Mouse (Mus musculus) liver, embryonic 13.5 days (tissue): ENCODE data around the gene Dusp23. TPM values are rescaled to one million over a fixed set of nuclear protein-coding genes. Genes with fewer than 3 reads are reported as not detected.

Experiments used
- ATAC-seq: fragments of 200-750 bp; cut with Nextera tagmentation; 2 replicates; pipeline ENCODE4 v1.8.0; 2017; ENCODE audit warnings: low read depth, mild to moderate bottlenecking, moderate number of reproducible peaks, moderate library complexity
- DNase-seq: peaks from one replicate; pipeline ENCODE4 v3.0.0; 2022
- H3K27ac ChIP-seq: fragments of 300-500 bp; sonication (generic); 2 replicates; pipeline ENCODE4 v1.5.1; 2015; ENCODE audit warnings: moderate library complexity, mild to moderate bottlenecking, inconsistent platforms
- H3K27me3 ChIP-seq: fragments of 300-500 bp; sonication (generic); 2 replicates; pipeline ENCODE4 v1.6.1; 2015; ENCODE audit warnings: mild to moderate bottlenecking, inconsistent platforms
- H3K36me3 ChIP-seq: fragments of 300-500 bp; sonication (generic); 2 replicates; pipeline ENCODE4 v1.6.1; 2015; ENCODE audit warnings: mild to moderate bottlenecking, inconsistent platforms
- H3K4me1 ChIP-seq: fragments of 300-500 bp; sonication (generic); replicated peaks from 2 replicates; pipeline ENCODE4 v1.6.1; 2015; ENCODE audit warnings: inconsistent platforms
- H3K4me2 ChIP-seq: fragments of 300-500 bp; sonication (generic); 2 replicates; pipeline ENCODE4 v1.6.1; 2015; ENCODE audit warnings: inconsistent platforms, mild to moderate bottlenecking, moderate library complexity
- H3K4me3 ChIP-seq: fragments of 300-500 bp; sonication (generic); replicated peaks from 2 replicates; pipeline ENCODE4 v1.5.1; 2015; ENCODE audit warnings: mild to moderate bottlenecking, inconsistent platforms
- H3K9ac ChIP-seq: fragments of 300-500 bp; sonication (generic); 2 replicates; pipeline ENCODE4 v1.6.1; 2015; ENCODE audit warnings: mild to moderate bottlenecking, inconsistent platforms
- H3K9me3 ChIP-seq: fragments of 300-500 bp; sonication (generic); replicated peaks from 2 replicates; pipeline ENCODE4 v1.6.1; 2016; ENCODE audit warnings: inconsistent platforms
- WGBS: fragments of 180-500 bp; shearing (Covaris S2); methylation state at CpG from one replicate; pipeline ENCODE4 v1.1.7; 2015; ENCODE audit not compliant: insufficient replicate concordance; 5-methylcytosine and 5-hydroxymethylcytosine counted together
- polyA plus RNA-seq: library from polyadenylated mRNA; unstranded; fragments of >200 nt; fragmentation: Nextera tagmentation; extraction: Ambion mirVana; gene quantifications from 2 replicates; pipeline ENCODE4 v1.2.1, GENCODE M21; 2015

Gene Dusp23
- polyA plus RNA-seq, 1 experiment from 2014 or later, result 4.6 TPM

GRCm38 (mm10) chr1:172649396-172649795, 16.6 kb upstream of the Dusp23 start:
- no peak for DNase-seq
- Histone ChIP-seq H3K4me3 (no peak overlapping the region), H3K36me3 (no peaks in the 10 kb centered on the region)

GRCm38 (mm10) chr1:172647236-172647635, 14.5 kb upstream of the Dusp23 start:
- Histone ChIP-seq H3K4me3 (no peak overlapping the region), H3K4me1 (no peaks in the 10 kb centered on the region), H3K4me2 (no peak overlapping the region), H3K36me3 (no peaks in the 10 kb centered on the region), H3K9ac (no peak overlapping the region), H3K9me3 (no peaks in the 10 kb centered on the region), H3K27ac (no peak overlapping the region), H3K27me3 (no peaks in the 10 kb centered on the region)
- ATAC-seq (no peak), DNase-seq (no peak)
- WGBS, result 57% methylated on average over 4 of the region's 4 CpGs

More at GRCm38 (mm10) chr1:172649396-172649795, 16.6 kb upstream of the Dusp23 start:
- Histone ChIP-seq H3K27ac (no peak overlapping the region), H3K9me3 (no peaks in the 10 kb centered on the region), H3K4me1 (no peaks in the 10 kb centered on the region), H3K4me2 (no peak overlapping the region), H3K9ac (no peak overlapping the region), H3K27me3 (no peaks in the 10 kb centered on the region)
- ATAC-seq, result no peak
- WGBS, result 51% methylated on average over 9 of the region's 9 CpGs

- 38% methylated on average over 2 of the region's 2 CpGs for WGBS
- no peaks in the 10 kb centered on the region for H3K27me3 ChIP-seq
- H3K9ac ChIP-seq, result no peak overlapping the region
- no peak for DNase-seq
- H3K4me1 ChIP-seq, result no peaks in the 10 kb centered on the region
- H3K4me2 ChIP-seq, result no peak overlapping the region
- no peak overlapping the region for H3K4me3 ChIP-seq
- no peaks in the 10 kb centered on the region for H3K9me3 ChIP-seq
- ATAC-seq, result no peak
- no peaks in the 10 kb centered on the region for H3K36me3 ChIP-seq
- H3K27ac ChIP-seq, result no peak overlapping the region
Measured at GRCm38 (mm10) chr1:172638781-172639180, 6.0 kb upstream of the Dusp23 start.

- Histone ChIP-seq H3K4me2 (no peak overlapping the region), H3K27ac (no peak overlapping the region), H3K9ac (no peak overlapping the region), H3K36me3 (no peaks in the 10 kb centered on the region), H3K4me1 (peaks cover 6% of the 10 kb centered on the region; the same call in 1 of the 2 replicates), H3K9me3 (no peaks in the 10 kb centered on the region), H3K4me3 (no peak overlapping the region), H3K27me3 (no peaks in the 10 kb centered on the region)
- ATAC-seq (no peak), DNase-seq (no peak)
- 54% methylated on average over 4 of the region's 4 CpGs for WGBS
Measured at GRCm38 (mm10) chr1:172637801-172638200, 5.0 kb upstream of the Dusp23 start.

GRCm38 (mm10) chr1:172636266-172636665, 3.5 kb upstream of the Dusp23 start:
- H3K4me2 ChIP-seq, result no peak overlapping the region
- H3K9me3 ChIP-seq, result no peaks in the 10 kb centered on the region
- ATAC-seq (no peak), DNase-seq (no peak)
- H3K4me1 ChIP-seq, result peaks cover 13% of the 10 kb centered on the region
- no peak overlapping the region for H3K4me3 ChIP-seq
- WGBS, result 53% methylated on average over 5 of the region's 5 CpGs
- H3K27ac ChIP-seq, result no peak overlapping the region
- H3K27me3 ChIP-seq, result no peaks in the 10 kb centered on the region
- no peaks in the 10 kb centered on the region for H3K36me3 ChIP-seq
- H3K9ac ChIP-seq, result no peak overlapping the region

- 32% methylated on average over 4 of the region's 4 CpGs for WGBS
- no peak overlapping the region for H3K4me2 ChIP-seq
- ATAC-seq (no peak), DNase-seq (no peak)
- peaks cover 13% of the 10 kb centered on the region for H3K4me1 ChIP-seq
- H3K4me3 ChIP-seq, result no peak overlapping the region
- H3K9ac ChIP-seq, result no peak overlapping the region
- H3K9me3 ChIP-seq, result no peaks in the 10 kb centered on the region
- no peaks in the 10 kb centered on the region for H3K27me3 ChIP-seq
- H3K27ac ChIP-seq, result no peak overlapping the region
- H3K36me3 ChIP-seq, result no peaks in the 10 kb centered on the region
Measured at GRCm38 (mm10) chr1:172635258-172635657, 2.5 kb upstream of the Dusp23 start.

- H3K9ac ChIP-seq, result no peak overlapping the region
- H3K4me2 ChIP-seq, result no peak overlapping the region
- H3K4me1 ChIP-seq, result peaks cover 13% of the 10 kb centered on the region
- no peaks in the 10 kb centered on the region for H3K27me3 ChIP-seq
- no peak for DNase-seq
- WGBS, result 71% methylated on average over 2 of the region's 2 CpGs
- no peak overlapping the region for H3K4me3 ChIP-seq
- no peak for ATAC-seq
- no peaks in the 10 kb centered on the region for H3K9me3 ChIP-seq
- no peak overlapping the region for H3K27ac ChIP-seq
- H3K36me3 ChIP-seq, result no peaks in the 10 kb centered on the region
Measured at GRCm38 (mm10) chr1:172634136-172634535, 1.4 kb upstream of the Dusp23 start.

- H3K36me3 ChIP-seq, result no peaks in the 10 kb centered on the region
- no peak for DNase-seq
- no peaks in the 10 kb centered on the region; the same call in 1 of the 2 replicates for H3K9me3 ChIP-seq
- no peak overlapping the region for H3K4me3 ChIP-seq
- H3K27me3 ChIP-seq, result no peaks in the 10 kb centered on the region
- no peak overlapping the region for H3K9ac ChIP-seq
- H3K4me1 ChIP-seq, result peaks cover 13% of the 10 kb centered on the region
- no peak for ATAC-seq
- H3K27ac ChIP-seq, result no peak overlapping the region
- 80% methylated on average over 5 of the region's 5 CpGs for WGBS
- H3K4me2 ChIP-seq, result no peak overlapping the region
Measured at GRCm38 (mm10) chr1:172631721-172632120, 1.0 kb downstream of the Dusp23 start.

- no peaks in the 10 kb centered on the region for H3K36me3 ChIP-seq
- no peaks in the 10 kb centered on the region; the same call in 1 of the 2 replicates for H3K9me3 ChIP-seq
- ATAC-seq (no peak), DNase-seq (no peak)
- H3K4me3 ChIP-seq, result no peak overlapping the region
- no peak overlapping the region for H3K4me2 ChIP-seq
- 62% methylated on average over 7 of the region's 7 CpGs for WGBS
- no peak overlapping the region for H3K27ac ChIP-seq
- no peak overlapping the region for H3K9ac ChIP-seq
- H3K27me3 ChIP-seq, result no peaks in the 10 kb centered on the region
- peaks cover 13% of the 10 kb centered on the region for H3K4me1 ChIP-seq
Measured at GRCm38 (mm10) chr1:172629831-172630230, 2.9 kb downstream of the Dusp23 start.

- H3K36me3 ChIP-seq, result no peaks in the 10 kb centered on the region
- H3K27me3 ChIP-seq, result no peaks in the 10 kb centered on the region
- no peak overlapping the region for H3K4me2 ChIP-seq
- no peaks in the 10 kb centered on the region; the same call in 1 of the 2 replicates for H3K9me3 ChIP-seq
- no peak for ATAC-seq
- 73% methylated on average over 3 of the region's 3 CpGs for WGBS
- H3K9ac ChIP-seq, result no peak overlapping the region
- no peaks in the 10 kb centered on the region for H3K4me1 ChIP-seq
- H3K27ac ChIP-seq, result no peak overlapping the region
- H3K4me3 ChIP-seq, result no peak overlapping the region
- DNase-seq, result no peak
Measured at GRCm38 (mm10) chr1:172626306-172626705, 6.5 kb downstream of the Dusp23 start.

GRCm38 (mm10) chr1:172624081-172624480, 8.7 kb downstream of the Dusp23 start:
- H3K4me3 ChIP-seq, result no peak overlapping the region
- WGBS, result 59% methylated on average over 3 of the region's 3 CpGs
- no peak overlapping the region for H3K9ac ChIP-seq

GRCm38 (mm10) chr1:172623599-172623998, 9.2 kb downstream of the Dusp23 start:
- no peak overlapping the region for H3K9ac ChIP-seq
- no peaks in the 10 kb centered on the region for H3K27me3 ChIP-seq
- no peak for DNase-seq
- ATAC-seq, result no peak
- H3K27ac ChIP-seq, result no peak overlapping the region
- H3K4me2 ChIP-seq, result no peak overlapping the region
- no peaks in the 10 kb centered on the region for H3K4me1 ChIP-seq
- H3K9me3 ChIP-seq, result no peaks in the 10 kb centered on the region; the same call in 1 of the 2 replicates
- H3K36me3 ChIP-seq, result no peaks in the 10 kb centered on the region
- WGBS, result 26% methylated on average over 5 of the region's 5 CpGs
- H3K4me3 ChIP-seq, result no peak overlapping the region

More at GRCm38 (mm10) chr1:172624081-172624480, 8.7 kb downstream of the Dusp23 start:
- Histone ChIP-seq H3K4me2 (no peak overlapping the region), H3K27me3 (no peaks in the 10 kb centered on the region), H3K36me3 (no peaks in the 10 kb centered on the region), H3K9me3 (no peaks in the 10 kb centered on the region; the same call in 1 of the 2 replicates), H3K27ac (no peak overlapping the region), H3K4me1 (no peaks in the 10 kb centered on the region)
- ATAC-seq (no peak), DNase-seq (no peak)
